Mouse (Mus musculus): ENCODE results near the gene Vps13d. TPM values are rescaled to one million over a fixed set of nuclear protein-coding genes. Genes with fewer than 3 reads are reported as not detected.

Gene Vps13d
- polyA plus RNA-seq, 1 experiment from 2014 or later: 11.4 TPM

DNA sequence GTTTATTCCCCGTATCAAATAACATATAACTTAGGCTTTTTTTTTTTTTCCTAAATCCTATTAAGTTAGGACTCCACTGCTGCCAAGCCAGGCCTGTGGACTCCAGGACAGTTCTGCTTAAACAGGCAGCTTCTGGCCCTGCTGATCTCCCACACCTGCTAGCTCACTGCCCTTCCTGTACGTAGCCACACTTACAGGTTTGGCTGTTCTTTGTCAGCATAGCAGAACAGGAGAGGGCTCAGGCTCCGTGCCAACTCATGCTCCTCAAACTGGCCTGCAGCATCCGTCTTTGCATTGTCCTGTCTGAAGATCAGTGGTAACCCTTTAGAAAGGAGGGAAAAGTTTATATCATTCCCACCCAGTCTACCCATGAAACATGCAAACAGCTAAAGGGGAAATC, 108.3 kb downstream of the Vps13d start:
- Histone ChIP-seq H3K4me3 (ENCODE audit: low read length) (no peak overlapping the region), H3K4me1 (ENCODE audit: control insufficient read depth, insufficient read depth, low read depth, low read length) (no peaks in the 10 kb centered on the region), H3K36me3 (ENCODE audit: control insufficient read depth, insufficient read depth, low read length) (peaks cover 48% of the 10 kb centered on the region), H3K4me2 (ENCODE audit: low read length) (no peak overlapping the region), H3K9me3 (ENCODE audit: control insufficient read depth, low read length) (no peaks in the 10 kb centered on the region), H3K27me3 (replicated peaks; ENCODE audit: control insufficient read depth, insufficient read depth, low read length) (no peaks in the 10 kb centered on the region), H3K27ac (ENCODE audit: low read depth, low read length) (no peak overlapping the region), H3K9ac (ENCODE audit: low read depth, low read length) (no peak overlapping the region)
- WGBS: 82% methylated on average over 4 of the region's 4 CpGs
- no peak for ATAC-seq

DNA sequence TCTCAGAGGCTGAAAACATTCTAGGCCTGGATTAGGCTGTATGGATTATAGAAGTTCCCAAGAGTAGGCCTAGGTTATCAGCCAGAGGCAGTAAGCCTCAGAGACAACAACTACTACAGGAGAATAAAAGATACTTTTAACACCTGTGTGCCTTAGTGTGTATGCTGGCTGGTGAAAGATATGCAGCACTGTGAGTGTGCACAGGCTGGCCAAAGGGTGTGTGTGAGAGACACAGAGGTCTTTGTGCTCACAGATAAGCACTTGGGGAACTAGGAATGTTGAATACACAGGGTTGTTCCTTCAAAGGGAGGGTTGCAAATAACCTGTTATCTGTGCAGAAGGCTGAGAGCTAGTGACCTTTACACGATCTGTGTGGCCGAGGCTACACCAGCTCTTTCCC, 115.5 kb downstream of the Vps13d start:
- no peak overlapping the region for H3K4me3 ChIP-seq (ENCODE audit: low read length)
- H3K9me3 ChIP-seq (ENCODE audit: control insufficient read depth, low read length): no peaks in the 10 kb centered on the region
- H3K27ac ChIP-seq (ENCODE audit: low read depth, low read length): no peak overlapping the region
- no peak overlapping the region for H3K9ac ChIP-seq (ENCODE audit: low read depth, low read length)
- WGBS: 89% methylated on average over 2 of the region's 2 CpGs
- H3K36me3 ChIP-seq (ENCODE audit: control insufficient read depth, insufficient read depth, low read length): peaks cover 40% of the 10 kb centered on the region
- no peaks in the 10 kb centered on the region for H3K27me3 ChIP-seq (replicated peaks; ENCODE audit: control insufficient read depth, insufficient read depth, low read length)
- no peak overlapping the region for H3K4me2 ChIP-seq (ENCODE audit: low read length)
- H3K4me1 ChIP-seq (ENCODE audit: control insufficient read depth, insufficient read depth, low read depth, low read length): no peaks in the 10 kb centered on the region
- no peak for ATAC-seq

DNA sequence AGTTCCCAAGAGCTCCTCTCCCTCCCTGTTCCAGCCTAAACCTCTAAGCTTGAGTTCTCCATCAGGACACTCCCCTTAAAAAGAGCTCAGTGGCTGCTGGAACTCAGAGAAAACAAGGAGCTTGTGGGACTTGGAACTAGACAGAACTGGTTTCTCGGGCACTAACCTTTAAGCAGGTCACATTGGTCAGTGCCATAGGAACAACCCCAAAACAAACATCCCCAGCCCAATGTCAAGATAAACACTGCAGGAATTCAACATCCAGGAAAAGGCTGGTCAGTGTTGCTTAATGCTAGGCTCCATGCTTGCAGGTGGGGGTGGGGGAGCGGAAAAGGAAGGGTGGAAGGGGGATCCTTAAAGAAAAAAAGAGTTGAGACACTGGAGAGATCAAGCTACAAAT, 120.5 kb downstream of the Vps13d start:
- 89% methylated on average over 2 of the region's 2 CpGs for WGBS
- no peak for ATAC-seq
- no peak overlapping the region for H3K4me2 ChIP-seq (ENCODE audit: low read length)
- no peaks in the 10 kb centered on the region for H3K27me3 ChIP-seq (replicated peaks; ENCODE audit: control insufficient read depth, insufficient read depth, low read length)
- H3K36me3 ChIP-seq (ENCODE audit: control insufficient read depth, insufficient read depth, low read length): peaks cover 36% of the 10 kb centered on the region
- H3K9ac ChIP-seq (ENCODE audit: low read depth, low read length): no peak overlapping the region
- H3K4me3 ChIP-seq (ENCODE audit: low read length): no peak overlapping the region
- H3K4me1 ChIP-seq (ENCODE audit: control insufficient read depth, insufficient read depth, low read depth, low read length): no peaks in the 10 kb centered on the region
- H3K9me3 ChIP-seq (ENCODE audit: control insufficient read depth, low read length): no peaks in the 10 kb centered on the region
- H3K27ac ChIP-seq (ENCODE audit: low read depth, low read length): no peak overlapping the region

DNA sequence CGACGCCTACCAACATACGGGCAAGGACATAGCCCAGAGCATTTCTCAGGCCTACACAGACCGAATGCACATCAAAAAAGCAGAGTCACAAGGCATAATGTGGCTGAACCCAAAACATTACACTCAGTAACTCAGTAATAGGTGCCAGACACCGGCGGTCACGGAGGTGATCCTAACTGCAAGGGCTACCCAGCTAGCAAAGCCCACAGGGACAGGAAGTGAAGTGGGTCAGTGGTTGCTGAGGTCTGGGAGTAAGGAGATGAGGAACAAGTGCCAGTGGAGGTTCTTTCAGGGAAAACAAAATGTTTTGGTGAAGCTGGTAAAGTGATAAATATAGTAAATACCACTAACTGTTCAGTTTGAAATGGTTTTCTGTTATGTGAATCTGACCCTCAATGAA, 121.1 kb downstream of the Vps13d start:
- ATAC-seq: no peak
- Histone ChIP-seq H3K27me3 (replicated peaks; ENCODE audit: control insufficient read depth, insufficient read depth, low read length) (no peaks in the 10 kb centered on the region), H3K9me3 (ENCODE audit: control insufficient read depth, low read length) (no peaks in the 10 kb centered on the region)

DNA sequence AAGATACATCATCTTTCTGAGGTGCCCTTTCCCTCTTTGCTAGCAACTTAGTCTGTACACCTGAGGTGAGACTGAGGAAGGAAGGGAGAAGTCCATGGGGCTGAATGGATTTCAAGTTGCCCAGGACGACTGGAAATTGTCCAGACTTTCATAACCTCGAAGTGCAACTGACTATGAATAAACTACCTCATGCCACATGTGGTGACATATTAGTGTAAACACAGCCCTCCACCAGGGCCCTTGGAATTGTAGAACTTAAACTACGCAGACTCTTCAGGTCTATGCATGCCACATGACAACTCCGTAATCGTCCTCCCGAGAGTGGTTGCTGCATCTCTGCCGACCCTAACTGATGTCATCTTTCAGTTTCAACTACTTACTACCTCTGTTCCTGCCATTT, 122.9 kb downstream of the Vps13d start:
- Histone ChIP-seq H3K9me3 (ENCODE audit: control insufficient read depth, low read length) (no peaks in the 10 kb centered on the region), H3K4me3 (ENCODE audit: low read length) (no peak overlapping the region), H3K27ac (ENCODE audit: low read depth, low read length) (no peak overlapping the region), H3K4me1 (ENCODE audit: control insufficient read depth, insufficient read depth, low read depth, low read length) (no peaks in the 10 kb centered on the region), H3K27me3 (replicated peaks; ENCODE audit: control insufficient read depth, insufficient read depth, low read length) (no peaks in the 10 kb centered on the region), H3K36me3 (ENCODE audit: control insufficient read depth, insufficient read depth, low read length) (peaks cover 34% of the 10 kb centered on the region), H3K9ac (ENCODE audit: low read depth, low read length) (no peak overlapping the region), H3K4me2 (ENCODE audit: low read length) (no peak overlapping the region)
- 89% methylated on average over 7 of the region's 7 CpGs for WGBS
- ATAC-seq: no peak

More for the DNA sequence above, 121.1 kb downstream of the Vps13d start:
- H3K4me2 ChIP-seq (ENCODE audit: low read length): no peak overlapping the region
- H3K27ac ChIP-seq (ENCODE audit: low read depth, low read length): no peak overlapping the region
- H3K4me3 ChIP-seq (ENCODE audit: low read length): no peak overlapping the region
- no peaks in the 10 kb centered on the region for H3K4me1 ChIP-seq (ENCODE audit: control insufficient read depth, insufficient read depth, low read depth, low read length)
- peaks cover 32% of the 10 kb centered on the region for H3K36me3 ChIP-seq (ENCODE audit: control insufficient read depth, insufficient read depth, low read length)
- 93% methylated on average over 7 of the region's 7 CpGs for WGBS
- no peak overlapping the region for H3K9ac ChIP-seq (ENCODE audit: low read depth, low read length)

DNA sequence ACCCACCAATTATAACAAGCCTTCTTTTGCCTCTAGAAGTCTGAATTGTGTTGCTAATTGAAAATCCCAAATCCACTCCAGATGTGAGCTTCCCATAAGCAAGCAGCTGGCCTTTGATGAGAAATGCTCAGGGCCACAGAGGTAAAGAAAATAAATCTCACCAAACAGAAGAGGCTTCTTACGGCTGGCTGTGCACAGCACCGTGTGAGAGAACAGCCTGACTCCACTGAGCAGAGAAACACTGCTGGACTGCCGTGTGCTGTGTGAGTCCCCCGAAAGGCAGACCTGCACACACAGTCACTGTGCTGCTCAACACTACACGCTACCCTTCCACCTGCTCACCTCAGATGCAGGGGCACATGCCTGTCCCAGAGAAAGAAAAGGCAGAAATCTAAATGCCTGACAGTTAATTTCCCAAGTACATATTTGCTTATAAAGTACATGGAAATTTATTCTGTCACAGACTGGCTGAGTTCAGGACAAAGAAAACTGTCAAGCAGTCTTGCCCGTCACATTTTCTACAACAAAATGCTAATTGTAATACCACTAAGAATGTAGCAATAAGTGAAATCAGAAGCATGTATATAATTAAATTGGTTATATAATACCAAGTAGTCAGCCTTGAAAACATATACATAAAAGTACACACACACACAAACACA, 127.7 kb downstream of the Vps13d start:
- Histone ChIP-seq H3K9ac (ENCODE audit: low read depth, low read length) (no peak overlapping the region), H3K36me3 (ENCODE audit: control insufficient read depth, insufficient read depth, low read length) (peaks cover 43% of the 10 kb centered on the region), H3K27ac (ENCODE audit: low read depth, low read length) (peak overlapping the region; percentile 55; the same call in 1 of the 2 replicates)

DNA sequence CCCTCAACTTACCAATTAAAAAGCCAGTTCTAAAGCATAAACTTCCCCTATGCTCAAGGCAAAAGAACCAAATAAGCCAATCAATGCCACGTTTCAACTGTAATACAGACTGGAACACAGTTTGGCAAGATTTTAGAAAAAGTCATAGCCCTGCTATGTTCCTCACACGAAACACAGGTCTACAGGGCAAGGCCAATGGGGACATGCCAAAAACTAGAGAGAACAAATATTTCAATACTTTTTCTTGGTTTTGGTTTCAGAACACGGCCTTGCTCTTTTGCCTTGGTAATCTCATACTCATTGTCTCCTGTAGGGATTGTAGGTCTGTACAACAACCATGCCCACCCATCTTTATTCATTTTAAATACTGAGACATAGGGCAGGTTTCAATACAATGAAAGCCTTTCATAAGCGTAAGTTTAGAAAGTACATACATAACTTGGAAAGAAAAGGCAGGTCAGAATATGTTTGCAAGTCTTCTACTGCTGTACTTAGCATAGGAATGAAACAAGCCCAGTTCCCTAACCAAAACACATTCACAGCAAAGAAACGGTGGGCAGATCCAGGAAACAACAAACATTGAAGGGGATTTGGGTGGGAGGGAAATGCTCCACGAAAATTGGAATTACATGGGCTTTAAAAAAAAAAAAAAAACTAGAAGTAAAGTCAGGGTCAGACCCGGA, 128.3 kb downstream of the Vps13d start:
- peaks cover 45% of the 10 kb centered on the region for H3K36me3 ChIP-seq (ENCODE audit: control insufficient read depth, insufficient read depth, low read length)
- no peaks in the 10 kb centered on the region for H3K27me3 ChIP-seq (replicated peaks; ENCODE audit: control insufficient read depth, insufficient read depth, low read length)
- ATAC-seq: no peak
- no peaks in the 10 kb centered on the region for H3K4me1 ChIP-seq (ENCODE audit: control insufficient read depth, insufficient read depth, low read depth, low read length)
- H3K4me2 ChIP-seq (ENCODE audit: low read length): no peak overlapping the region
- WGBS: 48% methylated on average over 7 of the region's 7 CpGs
- H3K4me3 ChIP-seq (ENCODE audit: low read length): no peak overlapping the region
- H3K9me3 ChIP-seq (ENCODE audit: control insufficient read depth, low read length): no peaks in the 10 kb centered on the region
- no peak overlapping the region for H3K9ac ChIP-seq (ENCODE audit: low read depth, low read length)
- peak overlapping the region; percentile 55; the same call in 1 of the 2 replicates for H3K27ac ChIP-seq (ENCODE audit: low read depth, low read length)

More for the DNA sequence above, 127.7 kb downstream of the Vps13d start:
- Histone ChIP-seq H3K4me3 (ENCODE audit: low read length) (no peak overlapping the region), H3K9me3 (ENCODE audit: control insufficient read depth, low read length) (no peaks in the 10 kb centered on the region), H3K4me1 (ENCODE audit: control insufficient read depth, insufficient read depth, low read depth, low read length) (no peaks in the 10 kb centered on the region), H3K27me3 (replicated peaks; ENCODE audit: control insufficient read depth, insufficient read depth, low read length) (no peaks in the 10 kb centered on the region), H3K4me2 (ENCODE audit: low read length) (peak overlapping the region; percentile 3; the same call in 1 of the 2 replicates)
- ATAC-seq: 0 out of 2 replicates have a peak, but pooled peaks have one; percentile 56
- 23% methylated on average over 6 of the region's 6 CpGs for WGBS

DNA sequence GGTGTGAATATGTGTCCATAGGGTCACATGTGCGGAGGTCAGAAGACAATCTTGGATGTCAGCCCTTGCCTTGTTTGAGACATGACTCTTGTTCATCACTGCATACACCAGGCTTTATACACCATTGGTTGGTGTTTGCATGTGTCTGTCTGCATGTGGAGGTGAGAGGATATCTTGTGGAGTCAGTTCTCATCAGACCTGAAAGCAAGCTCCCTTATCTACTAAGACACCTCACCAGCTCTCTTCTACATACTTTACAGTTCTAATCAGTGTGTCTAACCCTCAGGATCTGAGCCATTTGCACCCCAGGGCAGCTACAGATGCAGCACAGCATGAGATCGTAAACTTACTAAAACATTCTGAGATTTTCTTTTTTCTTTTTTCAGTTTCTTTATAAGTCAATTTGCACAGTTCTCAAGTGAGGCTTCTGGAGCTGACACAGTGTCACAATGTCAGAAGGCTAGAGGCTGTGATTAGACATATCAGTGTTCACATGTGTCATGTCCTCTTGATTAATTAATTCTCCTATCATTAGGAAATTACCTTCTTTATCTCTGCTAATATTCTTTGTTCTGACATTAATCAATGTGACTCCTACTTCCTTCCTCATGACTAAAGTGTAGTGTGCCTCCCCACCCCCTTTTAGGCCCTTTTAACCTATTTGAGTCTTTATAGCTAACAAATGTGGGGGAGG, 135.9 kb downstream of the Vps13d start:
- H3K36me3 ChIP-seq (ENCODE audit: control insufficient read depth, insufficient read depth, low read length): peaks cover 41% of the 10 kb centered on the region
- no peaks in the 10 kb centered on the region for H3K4me1 ChIP-seq (ENCODE audit: control insufficient read depth, insufficient read depth, low read depth, low read length)
- WGBS: 79% methylated on average over 2 of the region's 2 CpGs
- no peak overlapping the region for H3K4me3 ChIP-seq (ENCODE audit: low read length)
- no peak overlapping the region for H3K9ac ChIP-seq (ENCODE audit: low read depth, low read length)
- H3K27ac ChIP-seq (ENCODE audit: low read depth, low read length): no peak overlapping the region
- no peaks in the 10 kb centered on the region for H3K9me3 ChIP-seq (ENCODE audit: control insufficient read depth, low read length)
- H3K4me2 ChIP-seq (ENCODE audit: low read length): no peak overlapping the region
- ATAC-seq: peak; percentile 27; the same call in 1 of the 2 replicates
- no peaks in the 10 kb centered on the region for H3K27me3 ChIP-seq (replicated peaks; ENCODE audit: control insufficient read depth, insufficient read depth, low read length)

DNA sequence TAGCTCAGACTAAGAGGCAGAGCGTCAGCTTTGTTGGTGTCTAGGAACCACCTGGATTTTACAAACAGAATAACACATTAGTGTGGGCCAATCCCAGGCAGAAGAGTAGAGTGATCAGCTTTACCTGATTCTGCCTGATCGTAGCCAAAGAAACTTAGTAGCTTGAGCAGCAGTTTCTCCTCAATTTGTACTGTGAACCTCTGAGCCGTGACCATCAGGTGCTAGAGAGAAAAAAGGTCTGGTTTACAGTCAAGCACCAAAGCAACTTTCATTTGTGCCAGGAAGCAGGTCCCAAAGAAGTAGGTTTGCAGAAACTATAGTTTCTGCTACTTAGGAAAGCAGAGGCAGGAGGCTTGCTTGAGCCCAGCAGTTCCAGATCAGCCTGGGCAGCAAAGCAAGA, 138.5 kb downstream of the Vps13d start:
- H3K4me2 ChIP-seq (ENCODE audit: low read length): no peak overlapping the region
- no peaks in the 10 kb centered on the region for H3K4me1 ChIP-seq (ENCODE audit: control insufficient read depth, insufficient read depth, low read depth, low read length)
- H3K27me3 ChIP-seq (replicated peaks; ENCODE audit: control insufficient read depth, insufficient read depth, low read length): no peaks in the 10 kb centered on the region
- peaks cover 28% of the 10 kb centered on the region for H3K36me3 ChIP-seq (ENCODE audit: control insufficient read depth, insufficient read depth, low read length)
- no peak for ATAC-seq
- no peak overlapping the region for H3K27ac ChIP-seq (ENCODE audit: low read depth, low read length)
- 90% methylated on average over 3 of the region's 3 CpGs for WGBS
- no peak overlapping the region for H3K9ac ChIP-seq (ENCODE audit: low read depth, low read length)
- no peak overlapping the region for H3K4me3 ChIP-seq (ENCODE audit: low read length)
- H3K9me3 ChIP-seq (ENCODE audit: control insufficient read depth, low read length): no peaks in the 10 kb centered on the region
